10 mouse cellular contexts compared by ENCODE assay signal in genomic region chr14:121521709-121522108, GRCm38 (mm10). TPM values are rescaled to one million over a fixed set of nuclear protein-coding genes. Genes with fewer than 3 reads are reported as not detected.
A peak's percentile ranks its signal among the peaks of the same experiment; 100 is the strongest.
DNase-seq lines count a peak whose midpoint lies in the region; ATAC-seq and TF ChIP-seq lines count a peak whose summit lies in the region.
"Had no signal": no experiment of that assay in that cellular context is flagged by ENCODE, and none has a peak within 500 bp of the region (broad histone marks: within the 10 kb centered on the region; RNA-seq: fewer than 3 reads in every experiment).

No protein-coding gene starts in this region.

- no peaks in the 10 kb centered on the region for H3K9me3 ChIP-seq in forebrain, postnatal 0 days (ENCODE audit: low read length)
- no peaks in the 10 kb centered on the region for H3K9me3 ChIP-seq in forebrain, embryonic 15.5 days
- no peaks in the 10 kb centered on the region for H3K9me3 ChIP-seq in lung, postnatal 0 days (ENCODE audit: low read length)

- H3K27ac ChIP-seq in forebrain, postnatal 0 days (ENCODE audit: low read depth, low read length) = no peak overlapping the region
- H3K27ac ChIP-seq in forebrain, embryonic 15.5 days (replicated peaks) = no peak overlapping the region
- H3K27ac ChIP-seq in lung, postnatal 0 days (ENCODE audit: low read length) = no peak overlapping the region

- no peak for TF ChIP-seq CTCF in forebrain, postnatal 0 days (IDR thresholded peaks at IDR 0.05; ENCODE audit: low read depth)
- TF ChIP-seq CTCF in lung, postnatal 0 days (IDR thresholded peaks at IDR 0.05) = no peak

- H3K9ac ChIP-seq in forebrain, postnatal 0 days = no peak overlapping the region
- no peak overlapping the region for H3K9ac ChIP-seq in forebrain, embryonic 15.5 days (replicated peaks)
- no peak overlapping the region for H3K9ac ChIP-seq in lung, postnatal 0 days (replicated peaks; ENCODE audit: low read depth)

- H3K27me3 ChIP-seq in forebrain, postnatal 0 days (ENCODE audit: insufficient read depth, low read length) = no peaks in the 10 kb centered on the region
- no peaks in the 10 kb centered on the region for H3K27me3 ChIP-seq in forebrain, embryonic 15.5 days
- no peaks in the 10 kb centered on the region for H3K27me3 ChIP-seq in lung, postnatal 0 days (replicated peaks; ENCODE audit: insufficient read depth, low read length)

- WGBS in forebrain, postnatal 0 days = 69% methylated on average over 4 of the region's 4 CpGs
- 72% methylated on average over 4 of the region's 4 CpGs for WGBS in forebrain, embryonic 15.5 days
- WGBS in lung, postnatal 0 days = 28% methylated on average over 4 of the region's 4 CpGs

- intact Hi-C loops in heart, postnatal 10 days (cut with DNase I) = no loop called here
- intact Hi-C loops in left cerebral cortex, postnatal 10 days (cut with DNase I) = no loop called here

- H3K4me1 ChIP-seq in forebrain, postnatal 0 days (ENCODE audit: insufficient read depth) = no peaks in the 10 kb centered on the region
- no peaks in the 10 kb centered on the region for H3K4me1 ChIP-seq in forebrain, embryonic 15.5 days
- H3K4me1 ChIP-seq in lung, postnatal 0 days (ENCODE audit: insufficient read depth, low read depth, low read length) = peaks cover 10% of the 10 kb centered on the region; the same call in 1 of the 2 replicates

- peak; percentile 10 for DNase-seq in forebrain, postnatal 0 days
- DNase-seq in adipocyte (ENCODE audit: low spot score) = peak; percentile 57
- peak; percentile 59 to 69 for DNase-seq in heart, postnatal 10 days
- peak; percentile 48 for DNase-seq in lung, postnatal 0 days (ENCODE audit: low spot score)
- no peak for DNase-seq in left cerebral cortex, postnatal 10 days (ENCODE audit: extremely low spot score in 1 of 2, low spot score in 2 of 2)
- no peak for DNase-seq in gastrocnemius, adult 8-10 months (ENCODE audit: low spot score in 2 of 2)
- no peak for DNase-seq in urinary bladder, adult 2 months (ENCODE audit: low spot score)
- DNase-seq: cerebellum, adult 11-12 months had no signal

- no peak overlapping the region for H3K4me3 ChIP-seq in forebrain, postnatal 0 days (ENCODE audit: low read depth, low read length)
- no peak overlapping the region for H3K4me3 ChIP-seq in forebrain, embryonic 15.5 days
- no peak overlapping the region for H3K4me3 ChIP-seq in lung, postnatal 0 days (ENCODE audit: low read depth, low read length)

- ATAC-seq in forebrain, postnatal 0 days = no peak
- no peak for ATAC-seq in forebrain, embryonic 15.5 days (replicated peaks)
- peak; percentile 40; the same call in 1 of the 2 replicates for ATAC-seq in lung, postnatal 0 days

- no peaks in the 10 kb centered on the region for H3K36me3 ChIP-seq in forebrain, postnatal 0 days (ENCODE audit: insufficient read depth)
- no peaks in the 10 kb centered on the region for H3K36me3 ChIP-seq in forebrain, embryonic 15.5 days
- H3K36me3 ChIP-seq in lung, postnatal 0 days (ENCODE audit: insufficient read depth, low read length) = no peaks in the 10 kb centered on the region

- no peak for TF ChIP-seq EP300 in lung, postnatal 0 days (IDR thresholded peaks at IDR 0.05)

- no peak overlapping the region for H3K4me2 ChIP-seq in forebrain, postnatal 0 days (ENCODE audit: low read depth)
- no peak overlapping the region for H3K4me2 ChIP-seq in forebrain, embryonic 15.5 days (replicated peaks)
- no peak overlapping the region for H3K4me2 ChIP-seq in lung, postnatal 0 days (replicated peaks; ENCODE audit: low read depth, low read length)

RNA-seq across cellular contexts. Expression of gene Slc15a1, which starts 16.7 kb away (rescaled TPM):
- 0.38 TPM in 1 of 2 replicates, not detected in the other for total RNA-seq in forebrain, postnatal 0 days (2014; rRNA removed)
- polyA plus RNA-seq in forebrain, postnatal 0 days (2015; fragmentation: Nextera tagmentation; extraction: Ambion mirVana) = 0.09 and 0.18 TPM in 2 replicates
- not detected in 2 replicates for polyA plus RNA-seq in forebrain, embryonic 15.5 days (2015; fragmentation: Nextera tagmentation; extraction: Ambion mirVana)
- total RNA-seq in heart, postnatal 10 days (2021) = not detected
- polyA plus RNA-seq in lung, postnatal 0 days (2015; fragmentation: Nextera tagmentation; extraction: Ambion mirVana) = 0.98 and 1.5 TPM in 2 replicates
- under 1 TPM; 0.10 to 0.32 TPM for total RNA-seq in left cerebral cortex, postnatal 10 days (2021)
- not detected for total RNA-seq in gastrocnemius, adult 8-10 months (2022)
- 0.04 TPM in 2 replicates for polyA plus RNA-seq in urinary bladder, adult 2 months (2012; rRNA removed)
- polyA plus RNA-seq: limb, embryonic 11.5 days had no signal

Comparison
In these comparisons a context has a peak if more than half of its experiments do, and no peak if none do; other contexts are left out.
1. DNase-seq: peak in forebrain, postnatal 0 days (single experiment), adipocyte (single experiment), heart, postnatal 10 days (2 of 2) and lung, postnatal 0 days (single experiment); none in left cerebral cortex, postnatal 10 days (0 of 2), gastrocnemius, adult 8-10 months (0 of 2) and urinary bladder, adult 2 months (single experiment).